Mouse (Mus musculus): Measurements from ENCODE around the gene Phb2.

Gene Phb2

GRCm38 (mm10) chr6:124750405-124750804 is 38.3 kb downstream of the Phb2 start:
- DNase-seq = no peak

GRCm38 (mm10) chr6:124753861-124754260 is 41.7 kb downstream of the Phb2 start:
- no peak for DNase-seq

GRCm38 (mm10) chr6:124755306-124755705 is 43.2 kb downstream of the Phb2 start:
- DNase-seq = no peak

- peak; percentile 63 to 76 for DNase-seq
These were observed 43.9 kb downstream of the Phb2 start, which contains the start of the genes Gm45234 and Atn1 for GRCm38 (mm10) chr6:124755831-124756595. TSS of gene Gm45234 (minus strand) at chr6:124756021. TSS of gene Atn1 (minus strand) at chr6:124756524.

- DNase-seq = peak; percentile 78 to 83
These were observed 44.7 kb downstream of the Phb2 start for GRCm38 (mm10) chr6:124756652-124757350.

- DNase-seq = no peak
These were observed 45.3 kb downstream of the Phb2 start for GRCm38 (mm10) chr6:124757351-124757880.

GRCm38 (mm10) chr6:124757909-124758848 is 46.0 kb downstream of the Phb2 start:
- DNase-seq = peak; percentile 71 to 76

- DNase-seq = no peak
These were observed 46.7 kb downstream of the Phb2 start for GRCm38 (mm10) chr6:124758849-124759232.

- DNase-seq = peak; percentile 87 to 88
These were observed 47.1 kb downstream of the Phb2 start for GRCm38 (mm10) chr6:124759259-124759658.

GRCm38 (mm10) chr6:124765951-124766350 is 53.8 kb downstream of the Phb2 start:
- DNase-seq = no peak

All from cerebellum, postnatal 36 days (tissue).